Mouse (Mus musculus) lung, postnatal 0 days (tissue): ENCODE measurements at regions not wholly inside any gene's neighbourhood (a gene's known extent, or its start where the extent isn't known, plus 50 kb on each side); places are given as distances from the start of the nearest gene placed in this dataset.

Experiments used
- CTCF ChIP-seq: IDR thresholded peaks from 2 replicates; pipeline ENCODE4 v1.5.1; 2016; ENCODE audit warnings: antibody characterized with exemption, mild to moderate bottlenecking
- EP300 ChIP-seq: IDR thresholded peaks from 2 replicates; pipeline ENCODE4 v1.6.1; 2016; ENCODE audit warnings: antibody characterized with exemption, mild to moderate bottlenecking, control low read depth

DNA sequence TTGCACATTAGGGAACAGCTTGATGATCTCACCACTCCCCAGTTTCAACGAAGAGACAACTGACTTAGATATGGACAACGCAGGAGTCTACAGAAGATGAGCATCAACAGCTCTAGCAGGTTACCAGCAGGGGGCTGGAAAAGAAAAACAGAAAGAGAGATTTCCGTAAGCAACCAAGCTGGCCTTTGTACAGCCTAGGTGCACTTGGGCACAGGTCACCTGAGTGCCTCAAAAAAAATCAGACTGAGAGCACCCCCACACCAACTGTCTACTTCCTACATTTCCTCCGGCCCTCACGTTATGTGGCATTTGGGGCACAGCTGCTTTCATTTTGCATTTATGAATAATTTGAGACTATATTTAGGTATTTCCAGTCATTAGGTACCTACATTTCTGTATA lies 199.3 kb upstream of the Tank start:
- TF ChIP-seq CTCF (0 out of 2 replicates have a peak, but pooled peaks have one; percentile 10), EP300 (no peak)
